Mouse (Mus musculus) neural tube, embryonic 14.5 days (tissue): Measurements from ENCODE around the gene Zfp248. TPM values are rescaled to one million over a fixed set of nuclear protein-coding genes. Genes with fewer than 3 reads are reported as not detected.

ENCODE experiments used
- ATAC-seq: fragments of 200-750 bp; cut with Nextera tagmentation; 2 replicates; pipeline ENCODE4 v1.8.0; 2017; ENCODE audit warnings: low read depth, mild to moderate bottlenecking, moderate TSS enrichment, moderate library complexity
- H3K27ac ChIP-seq: fragments of 300-500 bp; sonication (generic); 2 replicates; pipeline ENCODE4 v1.5.1; 2014; ENCODE audit warnings: low read depth, mild to moderate bottlenecking, control low read depth, low read length, moderate library complexity, mixed read lengths
- H3K27me3 ChIP-seq: fragments of 300-500 bp; sonication (generic); 2 replicates; pipeline ENCODE4 v1.6.1; 2014; ENCODE audit warnings: low read length; ENCODE audit not compliant: control insufficient read depth, insufficient read depth
- H3K36me3 ChIP-seq: fragments of 300-500 bp; sonication (generic); 2 replicates; pipeline ENCODE4 v1.6.1; 2014; ENCODE audit warnings: low read length, mixed read lengths; ENCODE audit not compliant: control insufficient read depth, insufficient read depth
- H3K4me1 ChIP-seq: fragments of 300-500 bp; sonication (generic); 2 replicates; pipeline ENCODE4 v1.6.1; 2014; ENCODE audit warnings: low read length; ENCODE audit not compliant: control insufficient read depth, insufficient read depth
- H3K4me2 ChIP-seq: fragments of 300-500 bp; sonication (generic); 2 replicates; pipeline ENCODE4 v1.6.1; 2014; ENCODE audit warnings: mild to moderate bottlenecking, low read depth, low read length, control low read depth
- H3K4me3 ChIP-seq: fragments of 300-500 bp; sonication (generic); 2 replicates; pipeline ENCODE4 v1.5.1; 2014; ENCODE audit warnings: low read depth, low read length, control low read depth, mixed read lengths
- H3K9ac ChIP-seq: fragments of 300-500 bp; sonication (generic); replicated peaks from 2 replicates; pipeline ENCODE4 v1.6.1; 2014; ENCODE audit warnings: low read depth, mild to moderate bottlenecking, control low read depth, low read length, mixed read lengths
- H3K9me3 ChIP-seq: fragments of 300-500 bp; sonication (generic); 2 replicates; pipeline ENCODE4 v1.6.1; 2016; ENCODE audit warnings: low read length; ENCODE audit not compliant: control insufficient read depth
- WGBS: fragments of 180-500 bp; shearing (Covaris S2); extraction: QIAGEN DNeasy Blood & Tissue Kit; methylation state at CpG from one replicate; pipeline ENCODE4 v1.1.7; 2014; 5-methylcytosine and 5-hydroxymethylcytosine counted together
- microRNA-seq: library from miRNA; unstranded; fragments of <30 nt; microRNA quantifications from one replicate; pipeline ENCODE4, GENCODE M21; 2016
- polyA plus RNA-seq: library from polyadenylated mRNA; unstranded; fragments of >200 nt; fragmentation: Nextera tagmentation; extraction: Ambion mirVana; gene quantifications from 2 replicates; pipeline ENCODE4 v1.2.1, GENCODE M21; 2014

Gene Zfp248
- polyA plus RNA-seq, 1 experiment from 2014 or later, result 22.2 TPM

GRCm38 (mm10) chr6:118380630-118381029 is 74.7 kb downstream of the Zfp248 start:
- Histone ChIP-seq H3K4me3 (no peak overlapping the region), H3K4me2 (no peak overlapping the region), H3K9me3 (no peaks in the 10 kb centered on the region), H3K27ac (no peak overlapping the region), H3K36me3 (peaks cover 8% of the 10 kb centered on the region), H3K9ac (no peak overlapping the region), H3K27me3 (no peaks in the 10 kb centered on the region), H3K4me1 (no peaks in the 10 kb centered on the region)
- no peak for ATAC-seq
- 62% methylated on average over 3 of the region's 3 CpGs for WGBS

GRCm38 (mm10) chr6:118379451-118380167 is 75.7 kb downstream of the Zfp248 start:
- no peak overlapping the region for H3K27ac ChIP-seq
- no peaks in the 10 kb centered on the region for H3K4me1 ChIP-seq
- 31% methylated on average over 20 of the region's 20 CpGs for WGBS
- H3K9ac ChIP-seq, result no peak overlapping the region
- peak; percentile 93 for ATAC-seq
- no peaks in the 10 kb centered on the region for H3K27me3 ChIP-seq
- H3K36me3 ChIP-seq, result peaks cover 8% of the 10 kb centered on the region
- H3K4me3 ChIP-seq, result no peak overlapping the region
- H3K9me3 ChIP-seq, result no peaks in the 10 kb centered on the region
- no peak overlapping the region for H3K4me2 ChIP-seq

GRCm38 (mm10) chr6:118377611-118378010 is 77.7 kb downstream of the Zfp248 start:
- 55% methylated on average over 9 of the region's 10 CpGs for WGBS
- Histone ChIP-seq H3K9ac (no peak overlapping the region), H3K4me3 (no peak overlapping the region), H3K9me3 (no peaks in the 10 kb centered on the region), H3K4me1 (no peaks in the 10 kb centered on the region), H3K4me2 (no peak overlapping the region), H3K27me3 (no peaks in the 10 kb centered on the region), H3K27ac (no peak overlapping the region), H3K36me3 (no peaks in the 10 kb centered on the region)
- no peak for ATAC-seq

Small RNA genes lying within 50 kb of the gene (microRNA-seq; reads per million reads assigned to microRNA genes)
- not detected for gene Gm25953

Other genes with a start within 250 kb of the Zfp248 start
- gene Bms1, start 36.1 kb downstream of the Zfp248 start, polyA plus RNA-seq, result 19.3 and 26.9 TPM in 2 replicates
- 14.6 and 16.1 TPM in 2 replicates for gene Zfp9, start 23.8 kb upstream of the Zfp248 start, polyA plus RNA-seq
- gene Ankrd26, start 106.7 kb upstream of the Zfp248 start, polyA plus RNA-seq, result 15.0 and 17.4 TPM in 2 replicates